Mouse (Mus musculus) olfactory bulb, adult 2 months (tissue): Measurements from ENCODE around the gene Syne4.

Experiments used
- CTCF ChIP-seq: fragments of 200-500 bp; IDR thresholded peaks from 2 replicates; pipeline ENCODE4 v1.5.1; 2012; ENCODE audit warnings: low read depth, mild to moderate bottlenecking, low read length, moderate library complexity; ENCODE audit not compliant: insufficient read depth
- POLR2A ChIP-seq: fragments of 200-500 bp; IDR thresholded peaks from 2 replicates; pipeline ENCODE4 v1.6.1; 2012; ENCODE audit warnings: mild to moderate bottlenecking, low read depth, low read length, moderate library complexity; ENCODE audit not compliant: insufficient read depth

DNA sequence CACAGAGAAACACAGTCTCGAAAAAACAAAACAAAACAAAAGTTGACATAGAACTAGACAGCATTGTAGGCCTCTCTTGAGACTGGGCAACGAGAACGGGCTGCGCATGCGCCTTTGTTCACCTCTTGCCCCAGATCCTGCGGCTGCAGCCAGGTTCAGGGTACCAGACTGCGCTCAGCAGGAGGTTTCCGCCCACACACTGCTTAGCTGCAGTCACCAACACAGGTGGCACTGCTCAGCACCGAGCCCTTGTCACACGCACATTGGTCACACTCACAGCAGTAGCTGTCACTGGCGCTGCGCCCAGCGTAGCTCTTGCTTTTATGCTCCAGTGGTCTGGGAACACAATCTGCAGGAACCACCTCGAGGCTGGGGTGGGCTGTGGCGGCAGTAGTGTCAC lies 12.5 kb downstream of the Syne4 start:
- no peak for TF ChIP-seq CTCF
- TF ChIP-seq POLR2A: no peak
